Mouse (Mus musculus) brain, adult 10 weeks (tissue): ENCODE results near the gene Scoc. TPM values are rescaled to one million over a fixed set of nuclear protein-coding genes. Genes with fewer than 3 reads are reported as not detected.

Experiments used
- polyA plus RNA-seq: library from polyadenylated mRNA; stranded (reverse); fragments of 350-450 nt; fragmentation: Illumina TruSeq; extraction: RNeasy Lipid Tissue Mini Kit (QIAGEN cat#74804); gene quantifications from one replicate; pipeline ENCODE4 v1.2.3, GENCODE M21; 2015; ENCODE audit warnings: low read depth, low replicate concordance

Gene Scoc
- polyA plus RNA-seq: 446 TPM

GRCm38 (mm10) chr8:83458222-83458621 lies at the start of gene Scoc:
Gene Scoc (minus strand): TSS chr8:83458391.

GRCm38 (mm10) chr8:83389316-83390005 lies 68.7 kb downstream of the Scoc start, which contains the start of gene Clgn:
Gene Clgn (plus strand): TSS chr8:83389867.

Other genes with a start within 250 kb of the Scoc start
- gene Ucp1, start 168.0 kb downstream of the Scoc start, polyA plus RNA-seq: not detected
- 12.6 TPM for gene Elmod2, start 125.9 kb downstream of the Scoc start, polyA plus RNA-seq
- not detected for gene Mgat4d, start 109.9 kb downstream of the Scoc start, polyA plus RNA-seq
- gene Clgn, start 68.5 kb downstream of the Scoc start, polyA plus RNA-seq: 9.2 TPM
- not detected for gene Olfr370, start 77.4 kb upstream of the Scoc start, polyA plus RNA-seq
- 307 TPM for gene Ndufb7, start 108.3 kb upstream of the Scoc start, polyA plus RNA-seq
- 635 TPM for gene Tecr, start 149.6 kb upstream of the Scoc start, polyA plus RNA-seq
- 52.9 TPM for gene Dnajb1, start 149.8 kb upstream of the Scoc start, polyA plus RNA-seq
- gene Gipc1, start 194.3 kb upstream of the Scoc start, polyA plus RNA-seq: 86.4 TPM
- gene Ptger1, start 208.3 kb upstream of the Scoc start, polyA plus RNA-seq: 1.3 TPM
- 31.6 TPM for gene Pkn1, start 240.8 kb upstream of the Scoc start, polyA plus RNA-seq